Mouse (Mus musculus): ENCODE data around the gene Stk40.
A peak's percentile ranks its signal among the peaks of the same experiment; 100 is the strongest.
"Not testable (repeated sequence)": the region's sequence is repeated elsewhere in the genome, so short reads cannot be mapped to it uniquely, and the experiment has no call there.

Stk40 gene

DNA sequence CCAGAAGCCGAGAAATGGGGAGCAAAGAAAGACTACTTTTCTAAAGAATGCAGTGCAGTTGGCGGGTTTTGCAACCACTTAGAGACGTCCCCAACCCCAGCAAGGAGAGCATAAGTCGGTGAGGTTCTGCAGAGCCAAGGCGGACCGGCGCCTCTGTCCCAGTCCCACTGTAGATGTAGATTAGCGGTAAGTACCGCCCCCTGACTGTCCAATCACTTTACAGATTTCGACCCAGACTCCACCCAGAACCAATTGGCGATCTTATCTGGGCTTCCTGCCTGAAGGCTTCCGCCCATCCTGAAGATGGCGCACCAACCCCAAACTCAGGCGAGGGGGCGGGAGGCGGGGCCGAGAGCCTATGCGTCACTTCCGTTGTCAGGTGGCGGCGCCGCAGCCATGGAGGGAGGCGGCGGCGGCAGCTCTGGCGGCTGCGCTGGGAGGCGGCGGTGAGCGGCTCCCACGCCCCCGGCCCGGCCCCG lies at the start of gene Stk40:
Gene Stk40, plus strand, starts transcription at position 368 of the 479 bp plus-strand sequence.
- peak; percentile 96 to 98 for DNase-seq

DNA sequence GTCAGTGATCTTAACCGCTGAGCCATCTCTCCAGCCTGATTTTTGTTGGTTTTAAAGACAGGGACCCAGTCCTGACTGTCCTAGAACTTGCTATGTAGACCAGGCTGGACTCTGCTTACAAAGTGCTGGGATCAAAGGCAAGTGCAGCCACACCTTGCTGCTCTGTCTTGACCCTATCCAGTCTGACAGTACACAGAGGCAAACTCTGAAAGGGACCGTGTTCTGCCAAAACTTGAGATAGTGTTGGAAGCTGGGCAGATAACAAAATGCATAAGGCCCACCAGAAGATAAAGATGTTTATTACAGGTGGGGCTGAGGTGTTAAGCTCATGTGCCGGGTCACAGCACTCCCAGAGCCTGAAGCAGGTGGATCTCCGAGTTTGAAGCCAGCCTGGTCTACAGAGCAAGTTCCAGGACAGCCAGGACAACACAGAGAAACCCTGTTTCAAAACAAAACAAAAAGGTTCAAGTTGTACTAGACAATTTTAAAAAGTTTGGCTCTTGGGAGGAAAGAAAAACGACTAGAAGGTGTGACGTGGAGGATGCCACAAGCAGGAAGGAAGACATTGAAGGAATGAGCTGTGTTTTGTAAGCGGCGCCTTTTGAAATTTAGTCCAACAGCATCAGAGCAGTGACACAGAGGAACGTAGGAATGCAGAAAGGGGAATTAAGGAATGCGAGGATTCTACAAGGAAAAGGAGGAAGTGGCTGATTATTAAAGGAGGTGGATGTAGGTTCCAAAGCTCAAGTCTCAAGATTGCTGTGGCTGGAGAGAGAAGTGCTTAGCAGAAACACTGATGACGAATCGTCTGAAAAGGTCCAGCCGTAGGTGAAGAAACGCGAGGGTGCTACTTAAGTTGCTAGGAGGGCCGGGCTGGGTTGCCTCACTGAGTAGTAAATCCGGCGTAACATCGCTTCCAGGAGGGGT lies 46.3 kb upstream of the Stk40 start:
- DNase-seq: no peak

DNA sequence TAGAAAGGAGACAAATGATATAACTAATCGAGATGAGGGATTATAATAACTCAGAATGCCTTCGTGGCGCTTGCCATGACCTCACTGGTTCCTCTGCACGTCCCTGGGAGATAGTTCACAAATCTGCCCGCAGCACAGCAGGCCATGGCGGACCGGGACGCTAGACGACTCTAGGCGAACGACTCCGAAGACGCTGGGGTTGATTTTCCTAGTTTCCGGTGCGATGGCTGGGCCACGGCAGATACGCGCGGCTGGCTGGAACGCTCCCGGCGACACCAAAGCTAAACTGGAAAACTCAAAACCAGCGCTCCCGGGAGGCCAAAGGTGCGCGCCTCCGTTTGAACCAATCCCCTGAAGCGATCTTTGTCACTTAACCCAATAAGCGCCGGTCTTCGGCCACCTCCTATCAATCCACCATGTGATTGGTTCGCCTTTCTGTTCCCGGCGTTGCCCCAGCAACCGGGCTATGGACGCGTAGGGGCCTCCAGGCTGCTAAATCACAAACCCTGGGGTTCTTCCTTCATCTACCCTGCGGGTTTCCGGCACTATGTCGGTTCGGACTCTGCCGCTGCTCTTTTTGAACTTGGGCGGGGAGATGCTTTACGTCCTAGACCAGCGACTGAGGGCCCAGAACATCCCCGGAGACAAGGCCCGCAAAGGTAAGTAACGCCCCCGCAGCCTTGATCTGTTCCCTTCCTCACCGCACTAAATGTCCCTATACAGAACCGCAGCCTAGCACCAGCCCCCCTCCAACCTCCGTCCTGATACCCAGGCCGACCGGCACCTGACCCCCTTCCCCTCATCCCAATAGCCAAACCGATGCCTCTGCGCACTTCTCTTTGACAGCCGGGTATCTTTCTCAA lies 45.4 kb upstream of the Stk40 start, which contains the start of gene Oscp1:
Gene Oscp1, plus strand, starts transcription at position 432 of the 863 bp plus-strand sequence.
- peak; percentile 92 to 95 for DNase-seq

DNA sequence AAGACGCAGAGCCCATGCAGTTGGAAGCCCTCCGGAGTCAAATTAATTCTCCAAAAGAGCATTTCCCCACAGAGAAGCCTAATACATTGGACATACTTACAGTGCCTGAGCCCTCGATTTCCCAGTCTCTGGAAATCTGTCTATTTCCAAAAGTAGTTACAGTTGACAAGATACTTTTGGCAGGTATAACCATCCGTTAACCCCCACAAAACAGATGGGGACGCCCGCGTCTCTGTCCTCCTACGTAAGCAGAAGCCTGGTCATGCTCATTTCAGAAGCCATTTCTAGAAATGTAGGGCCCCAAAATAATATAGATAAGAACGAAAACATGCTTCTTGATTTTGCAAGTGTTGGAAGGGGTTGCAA lies 44.8 kb upstream of the Stk40 start:
- DNase-seq: no peak

DNA sequence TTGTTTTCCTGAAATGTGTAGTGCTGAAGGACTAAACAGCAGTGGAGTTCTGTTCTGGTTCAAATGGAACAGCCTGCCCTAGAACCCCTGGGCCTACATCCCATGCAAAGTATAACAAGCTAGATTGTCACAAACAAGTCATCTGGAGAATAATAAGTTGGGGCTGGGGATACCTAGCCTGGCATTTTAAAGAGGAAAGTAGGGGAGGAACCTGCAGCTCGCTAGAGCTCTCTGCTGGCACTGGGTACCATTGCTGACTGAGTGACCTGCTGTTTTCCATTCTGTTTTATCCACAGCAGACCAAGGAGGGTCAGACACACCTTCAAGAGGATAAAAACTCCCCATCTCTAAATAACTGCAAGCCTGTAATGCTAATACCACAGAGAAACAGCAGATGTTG lies 40.9 kb upstream of the Stk40 start:
- DNase-seq: peak in 1 of 2 experiments; percentile 32

DNA sequence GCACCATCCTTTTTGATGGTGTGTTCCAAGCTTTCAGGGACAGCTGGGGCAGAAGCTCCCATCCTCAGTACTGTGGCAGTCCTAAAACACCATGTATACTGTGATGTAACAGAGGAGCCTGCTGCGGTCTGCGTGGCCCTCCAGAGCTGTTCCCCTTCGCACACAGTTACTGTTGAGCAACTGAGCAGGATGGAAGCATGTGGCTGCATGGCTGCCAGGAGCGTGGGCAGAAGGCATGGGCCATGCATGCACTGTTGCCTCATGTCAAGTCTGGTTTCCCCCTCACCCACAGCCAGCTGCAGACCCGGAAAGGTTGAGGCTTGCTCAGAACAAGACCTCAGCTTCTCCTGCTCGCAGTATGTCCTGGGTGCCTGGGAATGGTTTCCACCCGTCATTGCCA lies 38.5 kb upstream of the Stk40 start:
- no peak for DNase-seq

DNA sequence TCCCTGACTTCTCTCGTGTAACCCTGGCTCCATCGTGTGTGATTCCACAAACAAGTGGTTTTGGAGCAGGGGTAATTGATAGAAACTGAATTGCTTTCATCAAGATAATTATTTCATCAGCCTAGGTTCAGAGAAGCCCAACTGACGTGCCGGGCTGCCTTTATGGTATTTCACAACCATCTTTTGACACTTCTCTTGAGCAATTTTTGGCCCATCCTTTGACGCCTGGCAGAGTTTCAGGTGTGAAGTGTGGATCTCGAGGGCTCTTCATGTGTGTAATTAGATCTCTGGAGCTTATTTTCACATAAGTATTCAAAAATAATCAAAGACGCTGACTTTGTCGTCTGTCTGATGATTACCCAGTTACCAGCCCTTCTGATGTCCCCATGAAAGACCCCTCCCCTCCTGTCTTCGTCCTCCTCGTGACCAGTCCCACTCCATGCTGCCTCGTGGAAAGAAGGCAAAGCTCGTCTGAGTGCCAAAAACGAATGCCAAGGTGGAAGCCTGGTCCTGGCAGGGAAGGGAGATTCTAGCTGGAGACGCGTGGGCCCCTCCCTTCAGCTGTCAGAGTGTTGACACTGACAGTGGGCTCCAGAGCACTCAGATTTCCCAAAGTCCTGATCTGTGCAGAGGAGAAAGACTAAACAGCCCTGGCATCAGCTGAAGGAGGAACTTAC lies 36.2 kb upstream of the Stk40 start:
- no peak for DNase-seq

DNA sequence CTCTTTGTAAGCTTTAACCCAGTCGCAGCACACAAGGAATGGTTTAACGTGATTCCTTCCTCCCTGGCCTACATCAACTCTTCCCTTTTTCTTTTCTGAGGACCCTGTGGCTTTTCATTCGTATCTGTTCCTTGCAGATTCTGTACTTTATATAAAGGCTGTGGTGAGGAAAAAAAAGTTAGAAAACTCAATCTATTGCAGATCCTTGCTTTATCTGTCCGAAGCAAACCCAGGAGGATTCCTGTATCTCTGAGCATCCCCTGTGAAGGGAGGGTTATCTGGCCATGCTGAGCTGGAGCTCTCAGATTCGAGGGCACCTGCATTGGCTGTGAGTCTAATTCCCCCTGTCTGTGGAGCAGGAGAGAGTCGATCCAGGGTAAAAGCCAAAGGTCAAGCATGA lies 34.9 kb upstream of the Stk40 start:
- DNase-seq: no peak

DNA sequence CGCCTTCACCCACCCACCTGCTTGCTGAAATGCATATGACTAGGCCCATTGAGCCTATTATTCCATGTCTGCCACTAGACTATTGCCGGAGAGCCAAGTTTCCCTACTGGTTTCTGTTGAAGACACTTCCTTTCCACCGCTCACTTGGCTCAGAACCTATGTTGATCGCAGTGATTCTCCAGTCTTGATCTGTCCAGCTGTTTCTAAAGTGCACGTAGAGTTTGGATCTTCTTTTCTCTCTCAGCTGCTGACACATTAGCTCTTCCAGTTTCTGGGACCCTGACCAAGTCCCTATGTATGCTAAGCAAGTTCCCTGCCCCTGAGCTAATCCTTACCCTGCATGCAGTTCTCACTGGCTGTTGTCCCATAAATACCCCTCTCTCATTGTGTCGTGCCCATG lies 25.9 kb upstream of the Stk40 start:
- DNase-seq: no peak

DNA sequence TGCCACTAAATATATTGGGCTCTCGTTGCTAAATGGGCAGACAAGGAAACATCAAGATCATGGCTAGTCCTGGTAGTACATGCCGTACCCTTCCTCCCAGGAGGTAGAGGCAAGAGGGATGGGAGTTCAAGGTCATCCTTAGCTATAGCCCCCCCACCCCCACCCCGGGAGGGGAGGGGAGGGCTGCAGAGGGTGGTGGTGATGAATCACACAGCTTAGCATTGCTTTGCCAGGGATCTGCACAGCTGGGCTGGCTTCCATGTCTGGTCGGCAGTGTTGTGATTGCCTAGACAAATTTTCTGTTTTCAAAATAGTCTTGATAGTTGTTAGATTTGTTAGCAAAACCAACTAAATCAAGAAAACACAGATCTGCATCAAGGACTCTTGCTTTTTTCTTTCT lies 24.5 kb upstream of the Stk40 start:
- DNase-seq: no peak

DNA sequence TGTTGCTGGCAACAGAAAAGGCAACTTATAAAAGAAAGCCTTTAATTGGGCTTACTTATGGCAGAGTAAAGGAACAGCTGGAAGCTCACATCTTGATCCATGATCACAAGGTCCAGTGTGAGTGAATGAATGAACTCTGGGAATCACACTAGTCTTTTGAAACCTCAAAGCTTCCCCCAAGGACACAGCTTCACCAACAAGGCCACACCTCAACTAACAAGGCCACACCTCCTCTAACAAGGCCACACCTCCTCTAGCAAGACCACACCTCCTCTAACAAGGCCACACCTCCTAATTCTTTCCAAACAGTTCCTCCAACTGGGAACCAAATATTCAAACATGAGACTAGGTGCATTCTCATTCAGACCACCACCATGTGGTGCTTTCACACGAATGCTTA lies 22.2 kb upstream of the Stk40 start:
- DNase-seq: no peak

DNA sequence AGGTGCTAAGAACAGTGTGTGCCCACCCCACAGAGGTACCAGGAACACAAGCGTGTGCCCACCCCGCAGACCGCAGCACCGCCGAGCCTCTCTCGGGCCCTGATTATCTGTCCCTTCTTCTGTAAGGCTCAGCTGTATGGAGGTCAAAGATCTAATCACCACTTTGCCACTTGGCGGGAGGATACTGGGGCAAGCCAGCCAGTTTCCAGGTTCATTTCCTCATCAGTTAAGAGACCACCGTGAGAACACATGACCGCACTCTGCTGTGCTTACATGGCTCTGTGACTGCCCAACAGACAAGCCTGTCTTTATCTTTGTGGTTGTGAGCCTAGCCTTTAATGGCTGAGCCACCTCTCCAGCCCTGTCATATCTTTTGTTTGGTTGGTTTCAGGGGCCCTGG lies 20.7 kb upstream of the Stk40 start:
- no peak for DNase-seq

DNA sequence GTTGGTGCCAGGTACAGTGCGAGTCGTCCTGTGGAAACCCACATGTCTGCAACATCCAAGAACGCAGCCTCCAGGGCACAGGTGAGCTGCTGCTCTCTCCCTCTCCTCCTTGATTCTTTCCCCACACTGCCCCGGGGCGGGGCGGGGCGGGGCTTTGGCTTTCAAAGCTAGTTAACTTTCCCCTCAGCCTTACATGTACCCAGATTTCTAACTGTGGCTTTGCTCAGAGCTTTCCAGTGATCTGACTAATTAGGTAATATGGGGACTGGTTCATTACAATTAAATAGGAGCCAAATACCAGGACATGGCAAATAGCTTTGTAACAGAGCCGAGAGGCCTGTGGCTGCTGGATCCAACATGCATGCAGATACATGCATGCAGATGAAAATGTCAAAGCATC lies 19.4 kb upstream of the Stk40 start:
- DNase-seq: no peak

DNA sequence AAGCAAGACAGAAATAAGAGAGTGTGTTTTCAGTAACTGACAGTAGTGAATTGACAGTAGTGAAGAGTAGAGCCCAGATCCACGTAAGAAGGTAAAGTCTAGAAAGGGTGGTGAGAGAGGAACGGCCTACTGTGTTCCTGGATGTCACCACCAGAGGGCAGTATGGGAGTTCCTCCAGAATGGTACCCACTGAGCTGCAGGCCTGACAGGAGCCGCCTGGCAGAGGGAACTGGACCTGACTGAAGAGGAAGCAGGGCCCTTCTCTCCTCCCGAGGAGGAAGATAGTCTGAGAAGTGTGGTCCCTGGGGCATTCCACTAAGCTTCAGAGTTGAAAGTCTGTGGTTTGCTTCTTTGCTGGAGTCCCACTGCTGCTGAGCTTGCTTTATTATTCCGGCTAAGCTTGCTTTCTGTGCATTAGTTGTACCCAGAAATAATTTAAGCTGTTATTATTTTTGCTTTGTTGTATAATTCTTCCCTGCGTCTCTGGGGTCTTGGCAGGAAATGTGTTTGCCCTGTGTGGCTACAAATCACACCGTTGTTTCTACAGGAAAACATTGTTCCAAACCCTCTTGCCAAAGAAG lies 17.7 kb upstream of the Stk40 start:
- DNase-seq: peak; percentile 91

DNA sequence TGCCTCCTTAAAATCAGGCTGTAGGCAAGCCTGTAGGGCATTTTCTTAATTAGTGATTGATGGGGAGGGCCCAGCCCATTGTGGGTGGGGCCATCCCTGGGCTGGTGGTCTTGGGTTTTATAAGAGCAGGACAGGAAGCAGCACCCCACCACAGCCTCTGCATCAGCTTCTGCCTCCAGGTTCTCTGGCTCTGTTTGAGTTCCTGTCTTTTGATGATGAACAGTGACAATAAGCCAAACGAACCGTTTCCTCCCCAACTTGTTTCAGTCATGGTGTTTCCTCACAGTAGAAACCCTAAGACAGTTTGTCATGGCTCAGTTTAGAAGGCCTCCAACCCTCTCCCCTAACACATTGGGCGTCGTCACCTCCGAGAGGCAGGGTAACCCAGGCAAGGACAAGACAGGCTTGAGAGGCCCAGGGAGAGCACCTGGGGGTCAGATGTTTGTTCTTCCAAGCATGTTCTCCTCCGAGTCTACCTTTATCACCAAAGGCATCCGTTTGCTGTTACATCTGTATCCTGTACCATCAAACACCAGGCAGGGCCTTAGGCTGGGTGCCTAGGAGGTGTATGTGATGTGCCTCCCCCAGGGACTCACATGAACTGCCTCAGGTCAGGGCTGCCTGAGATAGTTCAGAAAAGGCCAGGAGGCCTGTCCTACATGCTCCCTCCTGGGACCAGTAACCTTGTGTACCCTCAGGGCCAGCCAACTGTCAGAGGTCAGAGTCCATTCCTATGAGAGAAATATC lies 13.5 kb upstream of the Stk40 start:
- DNase-seq: peak; percentile 39 to 70

DNA sequence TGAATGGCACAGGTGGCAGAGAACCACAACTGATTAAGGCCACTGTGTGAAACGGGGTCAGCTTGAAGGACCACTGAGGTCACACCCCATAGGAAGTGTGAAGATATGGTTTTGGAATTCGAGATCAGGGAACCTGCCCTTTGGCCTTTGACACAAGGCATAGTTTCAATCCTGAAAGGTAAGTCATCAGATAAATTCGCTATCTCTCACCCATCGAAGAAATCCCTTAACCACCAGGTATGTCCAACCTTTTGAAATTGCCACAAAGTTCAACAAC lies 13.0 kb upstream of the Stk40 start:
- DNase-seq: no peak

DNA sequence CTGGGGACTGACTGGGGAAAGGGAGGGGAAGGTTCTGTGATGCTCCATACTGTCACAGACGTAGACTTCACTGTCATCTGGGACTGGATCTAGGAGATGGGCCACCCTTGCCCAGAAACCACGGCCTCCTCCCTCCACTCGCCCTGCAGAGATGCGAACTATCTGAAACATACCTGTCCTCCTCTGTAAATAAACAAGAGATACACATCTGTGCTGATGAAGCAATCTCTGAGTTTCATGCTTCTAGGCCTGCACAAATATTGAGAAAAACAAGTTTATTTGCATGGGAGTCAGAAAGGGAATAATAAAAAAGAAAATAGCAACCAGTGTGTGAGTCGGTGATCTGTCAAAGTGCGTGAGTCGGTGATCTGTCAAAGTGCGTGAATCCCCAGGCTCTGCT lies 11.9 kb upstream of the Stk40 start:
- no peak for DNase-seq

DNA sequence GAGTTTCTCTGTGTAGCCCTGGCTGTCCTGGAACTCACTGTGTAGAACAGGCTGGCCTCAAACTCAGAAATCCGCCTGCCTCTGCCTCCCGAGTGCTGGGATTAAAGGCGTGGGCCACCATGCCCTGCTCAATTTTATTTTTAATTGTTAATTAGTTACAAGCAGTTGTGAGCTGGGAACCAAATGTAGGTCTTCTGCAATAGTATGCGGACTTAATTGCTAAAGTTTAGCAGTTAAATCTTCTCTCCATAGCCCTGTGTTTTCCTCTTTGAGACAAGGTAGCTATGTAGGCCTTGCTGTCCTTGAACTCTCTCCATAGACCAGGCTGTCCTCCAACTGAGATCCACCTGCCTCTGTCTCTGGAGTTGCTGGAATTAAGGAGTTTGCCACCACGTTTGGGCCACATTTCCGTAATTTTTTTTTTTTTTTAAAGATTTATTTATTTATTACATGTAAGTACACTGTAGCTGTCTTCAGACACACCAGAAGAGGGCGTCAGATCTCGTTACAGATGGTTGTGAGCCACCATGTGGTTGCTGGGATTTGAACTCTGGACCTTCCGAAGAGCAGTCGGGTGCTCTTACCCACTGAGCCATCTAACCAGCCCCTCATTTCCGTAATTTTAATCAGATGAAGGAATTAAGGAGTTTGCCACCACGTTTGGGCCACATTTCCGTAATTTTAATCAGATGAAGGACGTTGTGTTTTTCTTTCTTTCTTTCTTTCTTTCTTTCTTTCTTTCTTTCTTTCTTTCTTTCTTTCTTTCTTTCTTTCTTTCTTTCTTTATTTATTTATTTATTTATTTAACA lies 7.9 kb upstream of the Stk40 start:
- DNase-seq: not testable (repeated sequence)

DNA sequence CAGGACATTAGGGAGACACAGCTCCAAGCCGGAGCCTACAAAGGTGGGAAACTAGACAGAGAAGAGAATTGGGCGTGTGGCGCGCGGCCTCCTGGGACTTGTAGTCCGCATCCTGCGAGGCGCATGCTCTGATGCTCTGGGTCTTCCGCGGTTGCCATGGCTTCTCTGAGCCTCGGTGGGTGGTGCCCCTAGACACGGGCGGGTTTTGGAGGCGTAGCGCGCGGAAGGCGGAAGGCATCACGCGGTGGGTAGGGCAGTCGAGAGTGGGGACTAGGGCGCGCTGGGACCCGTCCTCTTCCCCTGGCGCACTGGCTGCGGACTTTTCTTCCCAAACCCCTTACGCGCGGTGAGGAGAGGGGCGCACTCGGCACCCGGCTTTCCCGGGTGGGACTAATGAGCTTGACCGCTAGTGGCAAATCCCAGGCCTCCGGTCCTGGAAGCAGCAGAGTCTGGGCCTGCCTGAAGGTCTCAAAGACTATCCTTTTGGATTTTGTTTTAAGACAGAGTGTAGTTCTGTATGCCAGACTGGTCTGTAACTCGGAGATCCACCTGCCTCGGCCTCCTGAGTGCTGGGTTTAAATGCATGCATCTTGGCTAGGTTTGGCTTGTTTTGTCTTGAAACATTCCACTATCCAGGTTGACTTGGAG lies 7.2 kb upstream of the Stk40 start, which contains the start of gene Lsm10:
Gene Lsm10, plus strand, starts transcription at position 160 of the 648 bp plus-strand sequence.
- DNase-seq: peak; percentile 97 to 98

DNA sequence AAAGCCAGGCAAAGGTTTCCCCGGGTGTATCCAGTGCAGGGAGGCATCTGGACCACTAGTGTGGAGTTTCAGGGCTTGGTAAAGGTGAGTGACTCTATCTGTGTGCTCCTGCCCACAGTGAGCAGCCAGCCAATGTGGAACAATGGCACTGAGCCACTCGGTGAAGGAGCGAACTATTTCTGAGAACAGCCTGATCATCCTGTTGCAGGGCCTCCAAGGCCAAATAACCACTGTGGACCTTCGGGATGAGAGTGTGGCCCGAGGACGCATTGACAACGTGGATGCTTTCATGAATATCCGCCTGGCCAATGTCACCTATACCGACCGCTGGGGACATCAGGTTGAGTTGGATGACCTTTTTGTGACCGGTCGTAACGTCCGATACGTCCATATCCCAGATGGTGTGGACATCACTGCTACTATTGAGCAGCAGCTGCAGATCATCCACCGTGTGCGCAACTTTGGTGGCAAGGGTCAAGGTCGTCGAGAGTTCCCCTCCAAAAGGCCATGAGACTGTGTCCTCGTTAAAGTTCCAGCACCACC lies 6.0 kb upstream of the Stk40 start:
- DNase-seq: no peak
